Mouse (Mus musculus): ENCODE results near the gene Agmat. TPM values are rescaled to one million over a fixed set of nuclear protein-coding genes. Genes with fewer than 3 reads are reported as not detected.
A peak's percentile ranks its signal among the peaks of the same experiment; 100 is the strongest.

Agmat gene
- polyA plus RNA-seq, 1 experiment from 2014 or later = not detected

DNA sequence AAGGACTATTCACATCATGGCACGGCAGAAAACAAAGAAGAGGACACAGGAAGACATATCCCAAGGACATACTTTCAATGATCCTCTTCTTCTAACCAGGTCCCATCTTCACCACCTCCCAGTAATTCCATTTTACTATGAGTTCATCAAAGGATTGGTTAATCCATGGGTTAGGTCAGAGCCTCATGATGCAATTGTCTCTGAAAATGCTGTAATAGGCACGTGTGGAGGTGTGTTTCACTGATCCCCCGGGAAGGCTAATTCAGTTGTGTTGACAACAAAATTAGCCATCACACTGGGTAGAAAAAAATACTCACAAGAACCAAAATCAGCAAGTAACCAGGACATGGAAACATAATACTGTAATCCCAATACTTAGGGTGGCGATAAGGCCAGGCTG lies 28.8 kb upstream of the Agmat start:
- peaks cover 4% of the 10 kb centered on the region; the same call in 1 of the 2 replicates for H3K36me3 ChIP-seq (replicated peaks; ENCODE audit: control insufficient read depth, insufficient read depth, low read depth, low read length)
- ATAC-seq (replicated peaks; ENCODE audit: insufficient number of reproducible peaks, low FRiP score, low TSS enrichment, low read depth) (no peak), DNase-seq (ENCODE audit: low spot score) (no peak)
- WGBS = 78% methylated on average over 4 of the region's 4 CpGs
- H3K27ac ChIP-seq (replicated peaks; ENCODE audit: low read depth, low read length) = no peak overlapping the region
- H3K9me3 ChIP-seq (replicated peaks; ENCODE audit: control insufficient read depth, low read length) = no peaks in the 10 kb centered on the region
- peaks cover 3% of the 10 kb centered on the region; the same call in 1 of the 2 replicates for H3K4me1 ChIP-seq (ENCODE audit: control insufficient read depth, insufficient read depth, low read length)
- H3K4me2 ChIP-seq (ENCODE audit: low read depth, low read length) = no peak overlapping the region
- H3K4me3 ChIP-seq (ENCODE audit: low read depth, low read length) = no peak overlapping the region
- no peak overlapping the region for H3K9ac ChIP-seq (replicated peaks; ENCODE audit: low read length)
- no peaks in the 10 kb centered on the region for H3K27me3 ChIP-seq (ENCODE audit: control insufficient read depth, insufficient read depth, low read length)

DNA sequence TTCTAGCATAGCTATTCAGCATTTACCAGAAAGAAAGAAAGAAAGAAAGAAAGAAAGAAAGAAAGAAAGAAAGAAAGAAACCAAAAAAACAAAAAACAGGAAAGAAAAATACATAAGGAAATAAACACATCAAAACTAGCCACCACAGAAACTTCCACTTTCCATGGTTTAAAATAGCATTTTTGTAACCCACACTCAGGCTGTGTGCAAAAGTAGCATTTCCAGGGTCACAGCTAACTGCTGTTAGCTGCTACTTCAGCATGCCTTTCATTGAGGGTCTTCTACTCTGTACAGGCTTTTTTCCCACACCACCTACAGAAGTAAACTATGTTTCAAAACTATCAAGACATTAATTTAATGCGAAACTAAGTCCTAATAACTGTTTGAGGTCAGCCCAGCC lies 27.2 kb upstream of the Agmat start:
- WGBS = 86% methylated on average over 1 of the region's 1 CpGs
- no peak overlapping the region for H3K9ac ChIP-seq (replicated peaks; ENCODE audit: low read length)
- no peak for DNase-seq (ENCODE audit: low spot score)
- H3K36me3 ChIP-seq (replicated peaks; ENCODE audit: control insufficient read depth, insufficient read depth, low read depth, low read length) = no peaks in the 10 kb centered on the region
- no peaks in the 10 kb centered on the region for H3K9me3 ChIP-seq (replicated peaks; ENCODE audit: control insufficient read depth, low read length)
- H3K27me3 ChIP-seq (ENCODE audit: control insufficient read depth, insufficient read depth, low read length) = no peaks in the 10 kb centered on the region
- H3K4me3 ChIP-seq (ENCODE audit: low read depth, low read length) = no peak overlapping the region
- peaks cover 3% of the 10 kb centered on the region; the same call in 1 of the 2 replicates for H3K4me1 ChIP-seq (ENCODE audit: control insufficient read depth, insufficient read depth, low read length)
- ATAC-seq (replicated peaks; ENCODE audit: insufficient number of reproducible peaks, low FRiP score, low TSS enrichment, low read depth) = no peak
- H3K27ac ChIP-seq (replicated peaks; ENCODE audit: low read depth, low read length) = no peak overlapping the region
- H3K4me2 ChIP-seq (ENCODE audit: low read depth, low read length) = no peak overlapping the region

DNA sequence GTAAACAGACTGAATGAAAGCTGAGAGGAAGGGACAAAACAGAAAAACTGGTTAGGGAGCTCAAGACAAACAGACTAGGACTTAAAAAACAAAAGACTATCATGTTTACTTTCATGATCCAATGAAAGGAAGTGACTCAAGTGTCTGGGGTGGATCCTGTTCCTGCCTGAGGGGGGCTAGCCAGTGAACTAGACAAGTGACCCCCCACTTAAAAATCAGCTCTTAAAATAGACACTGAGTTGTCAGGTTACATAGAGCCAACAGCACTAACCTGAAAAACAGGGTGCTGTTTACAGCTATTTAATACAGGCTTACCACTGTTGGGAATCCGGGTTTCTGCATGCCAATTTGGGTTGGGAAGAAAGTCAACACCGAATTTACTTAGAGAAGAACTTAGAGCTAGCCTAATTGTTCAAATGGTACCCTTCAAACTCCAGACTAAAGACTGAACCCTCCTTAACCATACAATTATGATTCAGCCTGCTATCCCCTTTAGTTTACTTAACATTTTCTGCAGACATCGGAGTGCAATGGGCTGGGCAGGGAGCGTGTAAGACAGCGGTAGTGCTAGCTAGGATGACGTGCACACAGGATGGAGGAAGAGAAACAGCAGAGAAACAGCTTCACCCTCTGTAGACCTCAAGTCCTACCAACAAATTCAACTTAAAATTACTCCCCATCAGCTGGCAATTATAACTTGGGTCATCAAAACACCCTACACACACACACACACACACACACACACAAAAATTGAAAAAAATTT lies 25.5 kb upstream of the Agmat start:
- 76% methylated on average over 6 of the region's 6 CpGs for WGBS
- Histone ChIP-seq H3K4me2 (ENCODE audit: low read depth, low read length) (no peak overlapping the region), H3K27ac (replicated peaks; ENCODE audit: low read depth, low read length) (no peak overlapping the region), H3K4me3 (ENCODE audit: low read depth, low read length) (no peak overlapping the region), H3K4me1 (ENCODE audit: control insufficient read depth, insufficient read depth, low read length) (no peaks in the 10 kb centered on the region), H3K36me3 (replicated peaks; ENCODE audit: control insufficient read depth, insufficient read depth, low read depth, low read length) (no peaks in the 10 kb centered on the region), H3K27me3 (ENCODE audit: control insufficient read depth, insufficient read depth, low read length) (no peaks in the 10 kb centered on the region), H3K9me3 (replicated peaks; ENCODE audit: control insufficient read depth, low read length) (no peaks in the 10 kb centered on the region), H3K9ac (replicated peaks; ENCODE audit: low read length) (no peak overlapping the region)
- DNase-seq (ENCODE audit: low spot score) (no peak), ATAC-seq (replicated peaks; ENCODE audit: insufficient number of reproducible peaks, low FRiP score, low TSS enrichment, low read depth) (no peak)

GRCm38 (mm10) chr4:141721961-141722360 lies 24.5 kb upstream of the Agmat start:
- Histone ChIP-seq H3K36me3 (replicated peaks; ENCODE audit: control insufficient read depth, insufficient read depth, low read depth, low read length) (no peaks in the 10 kb centered on the region), H3K4me3 (ENCODE audit: low read depth, low read length) (peak overlapping the region; percentile 99), H3K9me3 (replicated peaks; ENCODE audit: control insufficient read depth, low read length) (no peaks in the 10 kb centered on the region), H3K27me3 (ENCODE audit: control insufficient read depth, insufficient read depth, low read length) (no peaks in the 10 kb centered on the region), H3K4me1 (ENCODE audit: control insufficient read depth, insufficient read depth, low read length) (no peaks in the 10 kb centered on the region), H3K4me2 (ENCODE audit: low read depth, low read length) (peak overlapping the region; percentile 79), H3K9ac (replicated peaks; ENCODE audit: low read length) (no peak overlapping the region), H3K27ac (replicated peaks; ENCODE audit: low read depth, low read length) (no peak overlapping the region)
- 71% methylated on average over 6 of the region's 6 CpGs for WGBS
- no peak for DNase-seq (ENCODE audit: low spot score)
- no peak for ATAC-seq (replicated peaks; ENCODE audit: insufficient number of reproducible peaks, low FRiP score, low TSS enrichment, low read depth)

DNA sequence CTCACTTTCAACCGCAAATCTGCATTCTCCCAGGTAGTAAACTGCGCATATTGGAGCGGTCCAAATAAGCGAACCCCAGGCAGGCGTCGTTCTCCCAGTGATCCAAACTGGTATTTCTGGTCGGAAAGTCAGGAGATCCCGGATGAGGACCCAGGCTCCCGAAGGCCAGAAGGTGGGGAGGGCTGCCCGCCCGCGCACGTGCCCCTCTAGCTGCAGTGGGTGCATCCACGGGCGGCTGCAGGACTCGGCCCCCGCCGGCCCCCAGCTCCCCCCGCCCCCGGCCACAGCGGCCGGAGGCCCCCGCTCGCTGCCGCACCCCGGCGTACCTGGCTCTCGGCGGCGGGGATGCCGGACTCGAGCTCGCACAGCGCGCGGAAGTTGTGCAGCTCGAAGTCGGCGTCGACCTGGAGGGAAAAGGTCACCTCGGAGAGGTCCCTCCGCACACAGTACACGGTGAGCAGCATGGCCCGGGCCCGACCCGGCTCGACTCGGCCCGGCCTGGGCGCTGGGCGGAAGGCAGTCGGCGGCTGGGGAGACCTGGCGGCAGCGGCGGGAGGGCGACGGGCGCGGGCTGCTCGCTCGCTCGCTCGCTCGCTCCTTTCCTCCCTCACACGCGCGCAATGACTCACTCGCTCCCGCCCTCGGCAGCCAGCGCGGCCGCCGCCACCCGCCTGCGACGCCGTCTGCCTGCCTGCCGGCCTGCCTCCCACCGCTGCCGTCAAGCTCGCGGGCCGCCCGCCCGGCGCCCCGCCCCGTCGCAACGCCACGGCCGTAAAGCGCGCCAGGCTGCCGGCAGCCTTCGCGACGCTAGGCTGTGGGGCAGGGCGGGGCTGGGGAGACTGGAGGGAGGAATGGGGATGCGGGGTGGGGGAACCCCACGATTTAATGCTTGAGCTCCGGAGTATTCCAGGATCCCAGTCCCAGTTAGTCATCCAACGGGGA lies 23.5 kb upstream of the Agmat start, which contains the start of gene Ddi2:
Gene Ddi2 (minus strand): TSS at position 689 of the 942 bp plus-strand sequence.
- Histone ChIP-seq H3K4me3 (ENCODE audit: low read depth, low read length) (peak within 1 kb of the TSS; percentile 99), H3K27me3 (ENCODE audit: control insufficient read depth, insufficient read depth, low read length) (no peaks in the 10 kb centered on the region), H3K9me3 (replicated peaks; ENCODE audit: control insufficient read depth, low read length) (no peaks in the 10 kb centered on the region), H3K9ac (replicated peaks; ENCODE audit: low read length) (peak within 1 kb of the TSS; percentile 97), H3K36me3 (replicated peaks; ENCODE audit: control insufficient read depth, insufficient read depth, low read depth, low read length) (no peaks in the 10 kb centered on the region), H3K4me2 (ENCODE audit: low read depth, low read length) (peak within 1 kb of the TSS; percentile 79), H3K27ac (replicated peaks; ENCODE audit: low read depth, low read length) (peak within 1 kb of the TSS; percentile 87), H3K4me1 (ENCODE audit: control insufficient read depth, insufficient read depth, low read length) (no peaks in the 10 kb centered on the region)
- under 1% methylated on average over 101 of the region's 105 CpGs for WGBS
- DNase-seq (ENCODE audit: low spot score) (peak; percentile 93), ATAC-seq (replicated peaks; ENCODE audit: insufficient number of reproducible peaks, low FRiP score, low TSS enrichment, low read depth) (peak; percentile 84)

DNA sequence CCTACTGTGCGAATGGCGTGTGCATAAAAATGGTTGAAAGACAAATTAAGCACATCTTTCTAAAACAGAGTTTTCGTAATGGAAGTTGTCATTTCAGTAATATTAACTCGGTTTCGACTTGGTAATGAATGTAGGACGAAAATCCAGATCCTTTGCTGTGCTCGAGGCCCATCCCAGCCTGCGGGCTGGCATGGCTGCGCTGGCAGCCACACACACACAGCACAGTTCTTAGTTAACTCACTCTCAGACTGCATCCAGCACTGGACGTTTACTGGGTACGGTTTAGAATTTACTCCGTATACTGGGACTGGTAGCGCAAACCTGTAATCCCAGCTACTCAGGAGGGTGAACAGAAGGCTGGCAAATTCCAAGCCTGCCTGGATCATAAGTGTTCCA lies 22.8 kb upstream of the Agmat start:
- 10% methylated on average over 13 of the region's 13 CpGs for WGBS
- ATAC-seq (replicated peaks; ENCODE audit: insufficient number of reproducible peaks, low FRiP score, low TSS enrichment, low read depth) = 0 out of 2 replicates have a peak, but pooled peaks have one; percentile 36
- peak overlapping the region; percentile 99 for H3K4me3 ChIP-seq (ENCODE audit: low read depth, low read length)
- H3K27ac ChIP-seq (replicated peaks; ENCODE audit: low read depth, low read length) = no peak overlapping the region
- H3K9me3 ChIP-seq (replicated peaks; ENCODE audit: control insufficient read depth, low read length) = no peaks in the 10 kb centered on the region
- no peak for DNase-seq (ENCODE audit: low spot score)
- H3K36me3 ChIP-seq (replicated peaks; ENCODE audit: control insufficient read depth, insufficient read depth, low read depth, low read length) = no peaks in the 10 kb centered on the region
- H3K27me3 ChIP-seq (ENCODE audit: control insufficient read depth, insufficient read depth, low read length) = no peaks in the 10 kb centered on the region
- peak overlapping the region; percentile 79 for H3K4me2 ChIP-seq (ENCODE audit: low read depth, low read length)
- H3K9ac ChIP-seq (replicated peaks; ENCODE audit: low read length) = peak overlapping the region; percentile 97
- no peaks in the 10 kb centered on the region for H3K4me1 ChIP-seq (ENCODE audit: control insufficient read depth, insufficient read depth, low read length)

GRCm38 (mm10) chr4:141724594-141724993 lies 21.9 kb upstream of the Agmat start:
- H3K9me3 ChIP-seq (replicated peaks; ENCODE audit: control insufficient read depth, low read length) = no peaks in the 10 kb centered on the region
- WGBS = 75% methylated on average over 11 of the region's 11 CpGs
- no peak overlapping the region for H3K4me2 ChIP-seq (ENCODE audit: low read depth, low read length)
- H3K9ac ChIP-seq (replicated peaks; ENCODE audit: low read length) = no peak overlapping the region
- no peaks in the 10 kb centered on the region for H3K27me3 ChIP-seq (ENCODE audit: control insufficient read depth, insufficient read depth, low read length)
- no peak overlapping the region for H3K4me3 ChIP-seq (ENCODE audit: low read depth, low read length)
- H3K36me3 ChIP-seq (replicated peaks; ENCODE audit: control insufficient read depth, insufficient read depth, low read depth, low read length) = no peaks in the 10 kb centered on the region
- no peaks in the 10 kb centered on the region for H3K4me1 ChIP-seq (ENCODE audit: control insufficient read depth, insufficient read depth, low read length)
- DNase-seq (ENCODE audit: low spot score) (no peak), ATAC-seq (replicated peaks; ENCODE audit: insufficient number of reproducible peaks, low FRiP score, low TSS enrichment, low read depth) (no peak)
- no peak overlapping the region for H3K27ac ChIP-seq (replicated peaks; ENCODE audit: low read depth, low read length)
